ENCODE assay signal across 9 mouse cellular contexts in the genomic region with DNA sequence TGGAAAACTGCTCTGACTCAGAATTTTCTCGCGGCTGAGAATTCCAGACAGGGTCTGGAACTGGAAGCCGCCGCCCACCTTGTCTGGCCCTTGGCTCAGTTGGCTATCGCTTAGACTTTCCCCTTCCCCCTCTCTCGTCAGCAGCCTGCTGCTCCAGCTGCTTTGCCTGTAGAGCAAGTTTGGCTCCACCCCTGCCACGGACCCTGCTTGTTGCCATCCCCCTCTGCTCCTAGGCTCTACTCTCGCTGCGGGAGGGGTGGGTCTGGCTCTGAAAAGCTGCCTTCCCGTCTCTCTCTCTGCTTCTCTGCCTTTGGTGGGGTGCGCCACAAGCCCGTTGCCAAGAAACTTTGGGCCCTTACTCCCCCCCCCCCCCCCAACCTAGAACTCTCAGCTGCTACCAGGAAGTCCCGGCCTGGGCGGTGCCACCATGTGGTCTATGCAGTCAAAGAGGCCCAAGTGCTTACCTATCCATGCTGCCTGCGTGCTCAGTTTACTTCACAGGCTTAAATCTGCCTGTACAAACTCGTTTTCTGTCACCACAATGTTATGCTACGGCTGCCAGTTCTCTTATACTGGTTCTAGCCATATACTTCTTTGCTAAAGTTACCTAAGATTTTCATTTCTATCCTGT. TPM values are rescaled to one million over a fixed set of nuclear protein-coding genes. Genes with fewer than 3 reads are reported as not detected.
A peak's percentile ranks its signal among the peaks of the same experiment; 100 is the strongest.
DNase-seq lines count a peak whose midpoint lies in the region; TF ChIP-seq lines count a peak whose summit lies in the region.
"Had no signal": no experiment of that assay in that cellular context is flagged by ENCODE, and none has a peak within 500 bp of the region (broad histone marks: within the 10 kb centered on the region; RNA-seq: fewer than 3 reads in every experiment).

No protein-coding gene starts in this region.

- intact Hi-C loops in heart, postnatal 14 days (cut with DNase I) = no loop called here

- no peaks in the 10 kb centered on the region for H3K27me3 ChIP-seq in thymus, adult 2 months (ENCODE audit: control insufficient read depth, insufficient read depth, low read length)
- peaks cover 4% of the 10 kb centered on the region for H3K27me3 ChIP-seq in megakaryocyte, embryonic 14.5 days (replicated peaks)

- H3K27ac ChIP-seq in thymus, adult 2 months (ENCODE audit: control insufficient read depth, insufficient read depth, low read length) = no peak overlapping the region

- H3K9me3 ChIP-seq in megakaryocyte, embryonic 14.5 days = no peaks in the 10 kb centered on the region

- peak; percentile 6 for DNase-seq in thymus, postnatal 14 days
- no peak for DNase-seq in thymus, adult 2 months
- DNase-seq in heart, postnatal 14 days = peak; percentile 3 to 30
- peak; percentile 22 to 28 for DNase-seq in kidney, postnatal 36 days
- peak; percentile 21 for DNase-seq in thymus, postnatal 4 days
- DNase-seq in layer of hippocampus, postnatal 14 days (ENCODE audit: low spot score in 2 of 2) = no peak
- no peak for DNase-seq in cerebellum, adult 9-11 months

- TF ChIP-seq POLR2A in thymus, adult 2 months (IDR thresholded peaks at IDR 0.05; ENCODE audit: control insufficient read depth, extremely low read depth, insufficient read depth, low read length, poor library complexity) = no peak

- no peak overlapping the region; the same call in 1 of the 2 replicates for H3K4me3 ChIP-seq in thymus, adult 2 months (ENCODE audit: control insufficient read depth, insufficient read depth, low read length)
- peak overlapping the region; percentile 71 for H3K4me3 ChIP-seq in megakaryocyte, embryonic 14.5 days (replicated peaks)
- H3K4me3 ChIP-seq: myocyte had no signal

- 0 out of 2 replicates have a peak, but pooled peaks cover 3% of the 10 kb centered on the region for H3K4me1 ChIP-seq in thymus, adult 2 months (replicated peaks; ENCODE audit: control insufficient read depth, insufficient read depth, low read length)
- H3K4me1 ChIP-seq in megakaryocyte, embryonic 14.5 days = no peaks in the 10 kb centered on the region

- TF ChIP-seq CTCF in thymus, adult 2 months (IDR thresholded peaks at IDR 0.05; ENCODE audit: borderline replicate concordance, control insufficient read depth, extremely low read depth, insufficient read depth, low read length, poor library complexity) = no peak

- no peaks in the 10 kb centered on the region for H3K36me3 ChIP-seq in thymus, adult 2 months (ENCODE audit: control insufficient read depth, insufficient read depth, low read length)
- H3K36me3 ChIP-seq in megakaryocyte, embryonic 14.5 days (replicated peaks; ENCODE audit: low read length) = no peaks in the 10 kb centered on the region

- WGBS in thymus, adult 2 months = 5% methylated on average over 17 of the region's 17 CpGs

RNA-seq across cellular contexts. Expression of a gene that starts 3.7 kb away (rescaled TPM):
- 0.08 and 0.55 TPM in 2 replicates for polyA plus RNA-seq in thymus, adult 2 months (2012; rRNA removed)
- total RNA-seq in heart, postnatal 14 days (2021) = not detected
- polyA plus RNA-seq in megakaryocyte, embryonic 14.5 days (2012; ENCODE audit: insufficient read depth, low replicate concordance) = not detected in 2 replicates
- not detected for total RNA-seq in layer of hippocampus, postnatal 14 days (2021)
- polyA plus RNA-seq: myocyte had no signal

RNA-seq across cellular contexts. Expression of a gene that starts 26.8 kb away (rescaled TPM):
- polyA plus RNA-seq in thymus, adult 2 months (2012; rRNA removed) = not detected in 2 replicates
- not detected for total RNA-seq in heart, postnatal 14 days (2021)
- not detected in 2 replicates for polyA plus RNA-seq in megakaryocyte, embryonic 14.5 days (2012; ENCODE audit: insufficient read depth, low replicate concordance)
- total RNA-seq in layer of hippocampus, postnatal 14 days (2021) = not detected
- polyA plus RNA-seq: myocyte had no signal

RNA-seq across cellular contexts. Expression of a gene that starts 34.0 kb away (rescaled TPM):
- 0.18 TPM in 1 of 2 replicates, not detected in the other for polyA plus RNA-seq in thymus, adult 2 months (2012; rRNA removed)
- not detected for total RNA-seq in heart, postnatal 14 days (2021)
- polyA plus RNA-seq in megakaryocyte, embryonic 14.5 days (2012; ENCODE audit: insufficient read depth, low replicate concordance) = not detected in 2 replicates
- total RNA-seq in layer of hippocampus, postnatal 14 days (2021) = under 1 TPM in 1 of 2 experiments, not detected in 1; 0.58 TPM
- polyA plus RNA-seq: myocyte had no signal

RNA-seq across cellular contexts. Expression of a gene that starts 46.8 kb away (rescaled TPM):
- polyA plus RNA-seq in thymus, adult 2 months (2012; rRNA removed) = not detected in 2 replicates
- total RNA-seq in heart, postnatal 14 days (2021) = not detected
- polyA plus RNA-seq in megakaryocyte, embryonic 14.5 days (2012; ENCODE audit: insufficient read depth, low replicate concordance) = not detected in 2 replicates
- total RNA-seq in layer of hippocampus, postnatal 14 days (2021) = not detected
- polyA plus RNA-seq: myocyte had no signal

RNA-seq across cellular contexts. Expression of a gene that starts 48.5 kb away (rescaled TPM):
- not detected in 2 replicates for polyA plus RNA-seq in thymus, adult 2 months (2012; rRNA removed)
- total RNA-seq in heart, postnatal 14 days (2021) = not detected
- not detected in 2 replicates for polyA plus RNA-seq in megakaryocyte, embryonic 14.5 days (2012; ENCODE audit: insufficient read depth, low replicate concordance)
- not detected for total RNA-seq in layer of hippocampus, postnatal 14 days (2021)
- polyA plus RNA-seq: myocyte had no signal

Comparison
In these comparisons a context has a peak if more than half of its experiments do, and no peak if none do; other contexts are left out.
1. DNase-seq: peak in thymus, postnatal 14 days (single experiment), heart, postnatal 14 days (2 of 2), kidney, postnatal 36 days (2 of 2) and thymus, postnatal 4 days (single experiment); none in thymus, adult 2 months (single experiment), layer of hippocampus, postnatal 14 days (0 of 2) and cerebellum, adult 9-11 months (single experiment).